Mouse (Mus musculus) cerebellum, adult 2 months (tissue): Measurements from ENCODE around the gene Gm10134. TPM values are rescaled to one million over a fixed set of nuclear protein-coding genes. Genes with fewer than 3 reads are reported as not detected.
"Not testable (repeated sequence)": the region's sequence is repeated elsewhere in the genome, so short reads cannot be mapped to it uniquely, and the experiment has no call there.

ENCODE experiments used
- DNase-seq, 2 experiments: peaks; one replicate each; pipeline ENCODE4 v3.0.0; 2021
- H3K27ac ChIP-seq: fragments of 200-500 bp; 2 replicates; pipeline ENCODE4 v1.5.1; 2012; ENCODE audit warnings: low read length, control low read depth, inconsistent platforms; ENCODE audit not compliant: insufficient read depth
- H3K27me3 ChIP-seq: fragments of 200-500 bp; 2 replicates; pipeline ENCODE4 v1.6.1; 2012; ENCODE audit warnings: inconsistent platforms, mild to moderate bottlenecking, low read length, moderate library complexity; ENCODE audit not compliant: control insufficient read depth, insufficient read depth
- H3K4me1 ChIP-seq: fragments of 200-500 bp; 2 replicates; pipeline ENCODE4 v1.6.1; 2011; ENCODE audit warnings: low read length; ENCODE audit not compliant: control insufficient read depth, insufficient read depth
- H3K4me3 ChIP-seq: fragments of 200-500 bp; replicated peaks from 2 replicates; pipeline ENCODE3; 2011; ENCODE audit warnings: mild to moderate bottlenecking, low read depth, low read length, control low read depth; ENCODE audit not compliant: insufficient read depth
- CTCF ChIP-seq: fragments of 200-500 bp; IDR thresholded peaks from 2 replicates; pipeline ENCODE4 v1.5.1; 2011; ENCODE audit warnings: low read depth, mild to moderate bottlenecking, control low read depth, low read length, moderate library complexity, borderline replicate concordance; ENCODE audit not compliant: insufficient read depth
- POLR2A ChIP-seq: fragments of 200-500 bp; IDR thresholded peaks from 2 replicates; pipeline ENCODE4 v1.6.1; 2011; ENCODE audit warnings: low read length, control low read depth, borderline replicate concordance; ENCODE audit not compliant: insufficient read depth
- WGBS: fragments of 180-500 bp; shearing (Covaris S2); methylation state at CpG from one replicate; pipeline ENCODE4 v1.1.7; 2018; 5-methylcytosine and 5-hydroxymethylcytosine counted together
- polyA plus RNA-seq: library from polyadenylated mRNA; depleted of rRNA; stranded (reverse); fragments of >200 nt; gene quantifications from 2 replicates; pipeline ENCODE4 v1.2.3, GENCODE M21; 2012

The Gm10134 gene
- polyA plus RNA-seq, 1 experiment: not detected

GRCm38 (mm10) chr2:28495801-28496595 lies 9.9 kb upstream of the Gm10134 start:
- TF ChIP-seq CTCF (no peak), POLR2A (no peak)
- no peaks in the 10 kb centered on the region for H3K4me1 ChIP-seq
- H3K27ac ChIP-seq: no peak overlapping the region
- no peak overlapping the region for H3K4me3 ChIP-seq
- no peaks in the 10 kb centered on the region for H3K27me3 ChIP-seq
- no peak for DNase-seq
- 80% methylated on average over 16 of the region's 16 CpGs for WGBS

GRCm38 (mm10) chr2:28496671-28497070 lies 9.2 kb upstream of the Gm10134 start, which contains the start of gene Gbgt1:
Gene Gbgt1 (plus strand): TSS chr2:28496891.
- DNase-seq: no peak
- Histone ChIP-seq H3K27me3 (no peaks in the 10 kb centered on the region), H3K27ac (no peak within 1 kb of the TSS), H3K4me3 (no peak within 1 kb of the TSS), H3K4me1 (no peaks in the 10 kb centered on the region)
- TF ChIP-seq POLR2A (no peak), CTCF (no peak)
- WGBS: 61% methylated on average over 5 of the region's 5 CpGs

GRCm38 (mm10) chr2:28497561-28497960 lies 8.3 kb upstream of the Gm10134 start:
- TF ChIP-seq CTCF (no peak), POLR2A (no peak)
- 81% methylated on average over 5 of the region's 5 CpGs for WGBS
- DNase-seq: no peak
- Histone ChIP-seq H3K27ac (no peak overlapping the region), H3K27me3 (no peaks in the 10 kb centered on the region), H3K4me3 (no peak overlapping the region), H3K4me1 (no peaks in the 10 kb centered on the region)

GRCm38 (mm10) chr2:28498431-28498830 lies 7.5 kb upstream of the Gm10134 start:
- no peak for DNase-seq
- no peak overlapping the region for H3K4me3 ChIP-seq
- no peaks in the 10 kb centered on the region for H3K4me1 ChIP-seq
- no peak overlapping the region for H3K27ac ChIP-seq
- H3K27me3 ChIP-seq: no peaks in the 10 kb centered on the region
- TF ChIP-seq POLR2A: no peak
- TF ChIP-seq CTCF: no peak
- WGBS: 89% methylated on average over 4 of the region's 4 CpGs

GRCm38 (mm10) chr2:28502987-28503386 lies 2.9 kb upstream of the Gm10134 start:
- 80% methylated on average over 10 of the region's 10 CpGs for WGBS

GRCm38 (mm10) chr2:28504676-28505075 lies 1.2 kb upstream of the Gm10134 start:
- no peak for DNase-seq
- TF ChIP-seq CTCF (no peak), POLR2A (no peak)
- 90% methylated on average over 13 of the region's 13 CpGs for WGBS
- no peaks in the 10 kb centered on the region for H3K4me1 ChIP-seq
- H3K27ac ChIP-seq: no peak overlapping the region
- H3K4me3 ChIP-seq: no peak overlapping the region
- no peaks in the 10 kb centered on the region for H3K27me3 ChIP-seq

More at GRCm38 (mm10) chr2:28502987-28503386, 2.9 kb upstream of the Gm10134 start:
- DNase-seq: no peak
- Histone ChIP-seq H3K4me3 (no peak overlapping the region), H3K27me3 (no peaks in the 10 kb centered on the region), H3K27ac (no peak overlapping the region), H3K4me1 (no peaks in the 10 kb centered on the region)
- TF ChIP-seq CTCF (no peak), POLR2A (no peak)

GRCm38 (mm10) chr2:28506291-28506690 lies 396 bp downstream of the Gm10134 start:
- WGBS: 79% methylated on average over 6 of the region's 6 CpGs
- Histone ChIP-seq H3K27me3 (no peaks in the 10 kb centered on the region), H3K4me3 (no peak overlapping the region), H3K27ac (no peak overlapping the region), H3K4me1 (no peaks in the 10 kb centered on the region)
- DNase-seq: no peak
- TF ChIP-seq CTCF: no peak

GRCm38 (mm10) chr2:28511600-28511999 lies 5.7 kb downstream of the Gm10134 start:
- not testable (repeated sequence) for DNase-seq, H3K27ac ChIP-seq, H3K4me3 ChIP-seq, H3K27me3 ChIP-seq
- H3K4me1 ChIP-seq: peaks cover 12% of the 10 kb centered on the region; the same call in 1 of the 2 replicates
- WGBS: 52% methylated on average over 5 of the region's 5 CpGs
